Mouse (Mus musculus): ENCODE data around the gene Med13l.

GRCm38 (mm10) chr5:118516066-118516465 is 44.4 kb upstream of the Med13l start:
- TF ChIP-seq CTCF (IDR thresholded peaks at IDR 0.05; ENCODE audit: borderline replicate concordance, control insufficient read depth, extremely low read depth, insufficient read depth, low read length, poor library complexity), result no peak
- no peak for TF ChIP-seq POLR2A (IDR thresholded peaks at IDR 0.05; ENCODE audit: control insufficient read depth, extremely low read depth, insufficient read depth, low read length, poor library complexity)
